Mouse (Mus musculus): ENCODE data around the gene Dhx8. TPM values are rescaled to one million over a fixed set of nuclear protein-coding genes. Genes with fewer than 3 reads are reported as not detected.

The Dhx8 gene
- total RNA-seq, 2 experiments from 2014 or later: 23.6 to 24.4 TPM

GRCm38 (mm10) chr11:101801386-101801785, 68.7 kb downstream of the Dhx8 start:
- no peak for DNase-seq

- DNase-seq: no peak
Observed at GRCm38 (mm10) chr11:101805113-101805704, 72.5 kb downstream of the Dhx8 start.

GRCm38 (mm10) chr11:101806741-101807140, 74.0 kb downstream of the Dhx8 start:
- no peak for DNase-seq

- DNase-seq: no peak
Observed at GRCm38 (mm10) chr11:101807266-101807665, 74.5 kb downstream of the Dhx8 start.

- DNase-seq: no peak
Observed at GRCm38 (mm10) chr11:101809060-101809828, 76.5 kb downstream of the Dhx8 start.

- DNase-seq: peak; percentile 90
Observed at GRCm38 (mm10) chr11:101813259-101813658, 80.5 kb downstream of the Dhx8 start.

GRCm38 (mm10) chr11:101814375-101815102, 81.8 kb downstream of the Dhx8 start:
- peak; percentile 91 for DNase-seq

GRCm38 (mm10) chr11:101815103-101816085, 82.7 kb downstream of the Dhx8 start:
- no peak for DNase-seq

Other genes starting within 250 kb of the Dhx8 start
- gene Brca1, start 181.0 kb upstream of the Dhx8 start, total RNA-seq (2021): 1 to 10 TPM; 8.1 to 8.3 TPM
- 100 to 1,000 TPM; 134 to 137 TPM for gene Nbr1, start 180.8 kb upstream of the Dhx8 start, total RNA-seq (2021)
- 10 to 100 TPM; 11.2 to 12.0 TPM for gene Tmem106a, start 150.7 kb upstream of the Dhx8 start, total RNA-seq (2021)
- not detected for gene Gm11634, start 133.7 kb upstream of the Dhx8 start, total RNA-seq (2021)
- gene Rdm1, start 105.7 kb upstream of the Dhx8 start, total RNA-seq (2021): 10 to 100 TPM; 22.5 to 26.4 TPM
- 10 to 100 TPM; 10.4 to 16.7 TPM for gene Arl4d, start 67.4 kb upstream of the Dhx8 start, total RNA-seq (2021)
- gene Etv4, start 52.5 kb downstream of the Dhx8 start, total RNA-seq (2021): 1 to 10 TPM; 3.2 to 3.9 TPM
- gene Meox1, start 161.5 kb downstream of the Dhx8 start, total RNA-seq (2021): 10 to 100 TPM; 10.1 to 11.0 TPM
- gene Sost, start 234.1 kb downstream of the Dhx8 start, total RNA-seq (2021): 1 to 10 TPM in 1 of 2 experiments, not detected in 1; 3.0 TPM